Mouse (Mus musculus) kidney, postnatal 14 days (tissue): Measurements from ENCODE around the gene Jak3.
A peak's percentile ranks its signal among the peaks of the same experiment; 100 is the strongest.
"Not testable (repeated sequence)": the region's sequence is repeated elsewhere in the genome, so short reads cannot be mapped to it uniquely, and the experiment has no call there.

Experiments
- DNase-seq: peaks from one replicate; pipeline ENCODE4 v3.0.0; 2022; ENCODE audit warnings: mixed read lengths

The Jak3 gene

DNA sequence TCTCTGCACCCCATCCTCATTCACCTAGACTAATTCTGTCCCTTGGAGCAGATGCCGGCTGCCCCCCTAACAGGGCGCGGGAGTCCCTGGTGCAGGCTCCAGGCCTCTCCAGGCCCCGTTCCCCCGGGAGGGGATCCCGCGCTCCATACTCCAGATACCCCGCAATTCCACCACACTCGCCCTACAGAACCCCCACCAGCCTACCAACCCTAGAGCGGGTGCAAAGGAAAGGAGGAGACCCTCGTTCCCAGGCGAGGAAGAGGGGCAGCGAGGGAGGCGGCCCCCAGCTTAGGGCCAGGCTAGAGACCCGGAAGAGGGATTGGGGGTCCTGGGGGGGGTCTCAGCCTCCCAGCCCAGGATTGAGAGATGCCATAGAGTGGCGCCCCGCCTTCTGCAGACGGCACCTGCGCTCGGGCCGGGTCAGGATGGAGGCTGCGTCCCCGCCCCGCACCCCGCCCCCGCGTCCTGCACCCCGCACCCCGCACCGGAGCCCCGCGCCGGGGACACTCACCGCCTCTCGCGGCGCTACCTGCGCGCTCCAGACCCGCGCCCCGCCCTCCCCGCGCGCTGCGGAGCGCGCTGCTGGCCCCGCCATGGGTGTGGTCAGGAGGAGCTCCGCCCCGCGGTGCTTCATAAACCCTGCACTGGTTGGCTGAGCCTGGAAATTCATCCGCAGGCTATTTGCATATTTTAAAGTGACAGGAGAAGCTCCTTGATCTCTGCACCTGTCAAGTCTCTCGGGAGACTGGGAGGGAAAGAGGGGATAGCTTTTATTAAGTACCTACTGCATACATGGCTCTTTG is 49.2 kb downstream of the Jak3 start, which contains the start of gene Fcho1:
Fcho1 (minus strand) TSS at position 595 of the 803 bp plus-strand sequence.
- peak; percentile 86 for DNase-seq

DNA sequence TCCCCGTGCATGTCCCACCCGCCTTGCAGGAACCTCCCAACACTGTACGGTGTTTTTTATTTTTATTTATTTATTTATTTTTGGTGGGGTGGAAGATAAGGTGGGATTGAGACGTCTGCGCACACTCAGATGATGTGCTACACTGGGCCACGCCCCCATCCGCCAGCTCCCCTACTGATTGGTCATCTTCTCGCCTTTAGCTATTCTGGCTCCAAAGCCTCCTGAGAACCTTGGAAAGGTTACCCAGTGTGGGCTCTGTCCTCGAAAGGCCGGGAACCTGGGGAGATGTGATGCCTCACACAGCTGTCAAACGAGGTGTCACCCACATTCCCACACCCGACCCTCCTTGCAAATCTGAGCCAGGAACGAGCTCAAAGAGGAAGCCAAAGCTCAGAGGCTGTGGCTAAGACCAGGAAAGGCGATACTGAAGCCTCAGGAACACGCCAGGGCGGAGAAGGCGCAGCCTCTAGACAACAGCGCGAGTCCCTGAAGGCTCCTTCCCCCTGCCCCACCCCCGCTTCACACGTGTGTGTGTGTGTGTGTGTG is 52.2 kb downstream of the Jak3 start:
- DNase-seq: peak; percentile 30

DNA sequence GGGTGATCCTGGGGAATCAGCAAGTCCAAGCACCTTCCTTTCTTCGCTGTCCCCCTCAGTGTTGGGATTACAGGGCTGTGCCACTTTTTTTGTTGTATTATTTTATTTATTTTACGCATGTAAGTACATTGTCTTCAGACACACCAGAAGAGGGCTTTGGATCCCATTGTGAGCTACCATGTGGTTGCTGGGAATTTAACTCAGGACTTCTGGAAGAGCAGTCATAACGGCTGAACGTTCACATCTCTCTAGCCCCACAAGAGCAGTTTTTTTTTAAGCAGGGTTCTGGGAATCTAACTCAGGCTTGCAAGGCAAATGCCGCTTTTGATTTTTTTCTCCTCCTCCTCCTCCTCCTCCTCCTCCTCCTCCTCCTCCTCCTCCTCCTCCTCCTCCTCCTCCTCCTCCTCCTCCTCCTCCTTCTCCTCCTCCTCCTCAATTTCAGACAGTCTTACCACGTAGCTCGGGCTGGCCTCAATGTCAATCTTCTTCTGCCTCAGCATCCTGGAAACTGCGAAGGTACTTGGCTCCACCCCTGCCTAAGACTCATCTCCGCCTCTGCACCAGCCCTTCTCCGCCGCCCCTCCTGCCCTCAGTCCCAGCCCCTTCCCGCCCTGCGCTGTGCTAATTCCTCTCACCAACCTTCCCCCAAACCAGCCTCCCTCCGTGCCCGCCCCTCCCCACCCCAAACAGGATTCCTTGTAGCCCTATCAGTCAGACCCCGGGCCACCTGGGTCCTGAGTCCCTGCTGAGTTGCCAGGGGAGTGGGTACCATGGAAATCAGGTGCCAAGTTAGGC is 52.9 kb downstream of the Jak3 start:
- DNase-seq: no peak

DNA sequence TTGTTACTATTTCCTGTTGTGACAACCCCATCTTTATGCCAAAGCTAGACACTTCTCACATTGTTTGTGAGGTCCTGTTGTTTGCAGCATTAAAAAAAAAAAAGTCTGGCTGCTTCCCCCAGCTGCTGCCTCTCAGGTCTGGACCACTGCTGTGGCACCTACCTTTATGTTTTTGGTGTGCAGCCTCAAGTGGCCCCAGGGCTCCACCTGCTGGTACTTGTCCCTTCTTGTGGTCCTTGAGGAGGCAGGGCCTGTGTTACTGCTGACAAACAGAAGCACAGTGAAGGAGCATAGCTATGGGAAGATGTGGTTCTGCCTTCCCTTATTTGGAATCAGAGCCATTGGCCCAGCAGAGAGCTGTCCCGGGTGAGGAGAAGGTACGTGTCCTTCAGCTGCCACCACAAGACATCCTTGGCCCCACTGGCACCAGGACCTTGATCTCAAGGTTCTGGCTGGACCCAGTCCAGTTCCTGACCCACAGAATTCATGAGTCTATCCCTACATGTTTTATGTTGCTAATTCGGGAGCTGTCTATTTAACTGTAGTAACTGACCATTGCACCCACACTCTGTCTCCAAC is 55.6 kb downstream of the Jak3 start:
- peak; percentile 66 for DNase-seq

DNA sequence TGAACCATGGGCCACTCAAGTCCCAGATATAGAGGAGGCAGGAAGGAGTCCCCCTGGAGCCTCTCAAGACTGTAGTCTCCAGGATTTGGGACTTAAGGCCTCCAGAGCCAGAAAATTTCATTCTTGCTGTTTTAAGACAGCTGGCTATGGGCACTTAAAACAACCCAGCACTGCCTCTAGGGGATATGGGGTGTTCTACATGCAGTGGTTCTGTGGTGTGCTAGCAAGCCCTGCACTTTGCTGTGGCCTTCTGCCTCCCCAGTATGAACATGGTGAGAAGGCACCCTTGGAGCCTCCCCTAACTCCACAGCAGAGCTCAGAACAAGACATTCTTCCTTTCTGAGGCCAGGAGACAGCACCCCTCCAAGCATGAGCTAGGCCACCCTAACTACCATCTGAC is 62.2 kb downstream of the Jak3 start:
- not testable (repeated sequence) for DNase-seq
